In genomic region chr1:72360809-72361208, GRCm38 (mm10) we compare ENCODE assay signal across 19 mouse cellular contexts.
"Had no signal": no experiment of that assay in that cellular context is flagged by ENCODE, and none has a peak within 500 bp of the region (broad histone marks: within the 10 kb centered on the region; RNA-seq: fewer than 3 reads in every experiment).

No protein-coding gene starts in this region.

- H3K9ac ChIP-seq: liver, embryonic 14.5 days; lung, embryonic 14.5 days; midbrain, embryonic 12.5 days; neural tube, embryonic 13.5 days; neural tube, embryonic 15.5 days; stomach, embryonic 15.5 days had no signal

- H3K27ac ChIP-seq: liver, embryonic 14.5 days; midbrain, embryonic 12.5 days; neural tube, embryonic 13.5 days; neural tube, embryonic 15.5 days; stomach, embryonic 15.5 days; stomach, postnatal 0 days had no signal

- H3K4me1 ChIP-seq: midbrain, embryonic 12.5 days; neural tube, embryonic 13.5 days; neural tube, embryonic 15.5 days; stomach, embryonic 15.5 days had no signal

- H3K27me3 ChIP-seq: midbrain, embryonic 12.5 days; neural tube, embryonic 13.5 days; neural tube, embryonic 15.5 days; stomach, embryonic 15.5 days had no signal

- H3K9me3 ChIP-seq: midbrain, embryonic 12.5 days; neural tube, embryonic 13.5 days; neural tube, embryonic 15.5 days; stomach, embryonic 15.5 days had no signal

- ATAC-seq: midbrain, embryonic 16.5 days had no signal

- H3K4me3 ChIP-seq: midbrain, embryonic 12.5 days; myocyte; neural tube, embryonic 13.5 days; neural tube, embryonic 15.5 days; stomach, embryonic 15.5 days had no signal

- DNase-seq: lung, adult 18-20 months; lung, embryonic 14.5 days; lung, postnatal 10 days; lung, postnatal 4 days; midbrain, embryonic 14.5 days; retina, postnatal 1 day; right cerebral cortex, adult 18-20 months; right cerebral cortex, postnatal 25 days; right cerebral cortex, postnatal 4 days; thymus, adult 2 months; thymus, postnatal 25 days had no signal

- H3K4me2 ChIP-seq: lung, embryonic 14.5 days; midbrain, embryonic 12.5 days; neural tube, embryonic 13.5 days; neural tube, embryonic 15.5 days; stomach, embryonic 15.5 days had no signal
